8 mouse cellular contexts compared by ENCODE assay signal in genomic region chr11:74829812-74830211, GRCm38 (mm10). TPM values are rescaled to one million over a fixed set of nuclear protein-coding genes. Genes with fewer than 3 reads are reported as not detected.
DNase-seq lines count a peak whose midpoint lies in the region; ATAC-seq and TF ChIP-seq lines count a peak whose summit lies in the region.

No protein-coding gene starts in this region.

- H3K36me3 ChIP-seq in heart, embryonic 10.5 days, result no peaks in the 10 kb centered on the region; the same call in 1 of the 2 replicates
- no peaks in the 10 kb centered on the region; the same call in 1 of the 2 replicates for H3K36me3 ChIP-seq in kidney, embryonic 15.5 days
- H3K36me3 ChIP-seq in lung, embryonic 14.5 days (ENCODE audit: insufficient read depth), result no peaks in the 10 kb centered on the region
- H3K36me3 ChIP-seq in neural tube, embryonic 15.5 days, result no peaks in the 10 kb centered on the region

- POLR2A ChIA-PET in Patski (lab: Charles Lee), result interaction anchor here (1.1 to 1.9 kb wide), 3 partner anchors 9 to 87 kb away, joined by 3 to 10 read pairs (median 4); no protein-coding TSS in a partner anchor

- ATAC-seq in Patski, result peak; percentile 19
- ATAC-seq in kidney, embryonic 15.5 days (replicated peaks; ENCODE audit: low FRiP score), result peak; percentile 20
- peak; percentile 45 for ATAC-seq in lung, embryonic 14.5 days (ENCODE audit: insufficient read depth)
- peak; percentile 28; the same call in 1 of the 2 replicates for ATAC-seq in neural tube, embryonic 15.5 days (ENCODE audit: low FRiP score)

- H3K9me3 ChIP-seq in heart, embryonic 10.5 days, result no peaks in the 10 kb centered on the region
- no peaks in the 10 kb centered on the region for H3K9me3 ChIP-seq in kidney, embryonic 15.5 days (replicated peaks)
- H3K9me3 ChIP-seq in lung, embryonic 14.5 days (ENCODE audit: low read depth, low read length), result no peaks in the 10 kb centered on the region
- H3K9me3 ChIP-seq in neural tube, embryonic 15.5 days (replicated peaks), result no peaks in the 10 kb centered on the region

- DNase-seq in 3T3-L1 (ENCODE audit: low read depth, low spot score) (peak; percentile 90), Patski (ENCODE audit: low read depth, low spot score) (no peak)
- DNase-seq in embryo, embryonic 9.5 days (ENCODE audit: extremely low spot score), result peak; percentile 82
- peak; percentile 94 for DNase-seq in heart, embryonic 10.5 days (ENCODE audit: low spot score)
- peak; percentile 90 for DNase-seq in lung, embryonic 14.5 days
- DNase-seq in thymus, postnatal 14 days, result peak; percentile 86

- H3K4me3 ChIP-seq in heart, embryonic 10.5 days, result peak overlapping the region; percentile 79
- H3K4me3 ChIP-seq in kidney, embryonic 15.5 days (replicated peaks), result peak overlapping the region; percentile 90
- H3K4me3 ChIP-seq in lung, embryonic 14.5 days (ENCODE audit: low read depth, low read length), result peak overlapping the region; percentile 79
- peak overlapping the region; percentile 99 for H3K4me3 ChIP-seq in neural tube, embryonic 15.5 days (replicated peaks)

- no peaks in the 10 kb centered on the region for H3K27me3 ChIP-seq in Patski
- H3K27me3 ChIP-seq in heart, embryonic 10.5 days (ENCODE audit: insufficient read depth, poor library complexity, severe bottlenecking), result no peaks in the 10 kb centered on the region
- no peaks in the 10 kb centered on the region for H3K27me3 ChIP-seq in kidney, embryonic 15.5 days
- H3K27me3 ChIP-seq in lung, embryonic 14.5 days (ENCODE audit: insufficient read depth, low read length), result no peaks in the 10 kb centered on the region
- no peaks in the 10 kb centered on the region for H3K27me3 ChIP-seq in neural tube, embryonic 15.5 days (replicated peaks)

- peak overlapping the region; percentile 93 for H3K27ac ChIP-seq in heart, embryonic 10.5 days
- peak overlapping the region; percentile 97 for H3K27ac ChIP-seq in kidney, embryonic 15.5 days
- H3K27ac ChIP-seq in lung, embryonic 14.5 days (ENCODE audit: low read depth), result peak overlapping the region; percentile 96
- peak overlapping the region; percentile 97 for H3K27ac ChIP-seq in neural tube, embryonic 15.5 days (replicated peaks)

- H3K4me1 ChIP-seq in heart, embryonic 10.5 days, result peaks cover 55% of the 10 kb centered on the region
- H3K4me1 ChIP-seq in kidney, embryonic 15.5 days, result peaks cover 62% of the 10 kb centered on the region
- peaks cover 16% of the 10 kb centered on the region for H3K4me1 ChIP-seq in lung, embryonic 14.5 days (ENCODE audit: insufficient read depth)
- peaks cover 40% of the 10 kb centered on the region for H3K4me1 ChIP-seq in neural tube, embryonic 15.5 days

- in situ Hi-C loops in Patski (cut with MboI; ENCODE audit: low pct_unique_long_range_greater_than_20kb), result no loop called here

- WGBS in heart, embryonic 10.5 days, result under 1% methylated on average over 20 of the region's 20 CpGs
- under 1% methylated on average over 20 of the region's 20 CpGs for WGBS in kidney, embryonic 15.5 days
- under 1% methylated on average over 20 of the region's 20 CpGs for WGBS in lung, embryonic 14.5 days
- WGBS in neural tube, embryonic 15.5 days, result 0% methylated on average over 20 of the region's 20 CpGs

- peak overlapping the region; percentile 92 for H3K4me2 ChIP-seq in kidney, embryonic 15.5 days
- peak overlapping the region; percentile 95 for H3K4me2 ChIP-seq in lung, embryonic 14.5 days
- peak overlapping the region; percentile 90 for H3K4me2 ChIP-seq in neural tube, embryonic 15.5 days

- TF ChIP-seq CTCF in Patski (IDR thresholded peaks at IDR 0.05), result no peak
- TF ChIP-seq CTCF in lung, embryonic 14.5 days (IDR thresholded peaks at IDR 0.05; ENCODE audit: low read depth), result peak; percentile 46

- CTCF ChIA-PET in Patski (lab: Charles Lee), result interaction anchor here (2.5 kb wide), 1 partner anchor 9 kb away, joined by 9 read pairs; no protein-coding TSS in a partner anchor

- peak overlapping the region; percentile 43 for H3K9ac ChIP-seq in kidney, embryonic 15.5 days
- H3K9ac ChIP-seq in lung, embryonic 14.5 days, result peak overlapping the region; percentile 27
- H3K9ac ChIP-seq in neural tube, embryonic 15.5 days (replicated peaks), result peak overlapping the region; percentile 42; the same call in 1 of the 2 replicates

RNA-seq across cellular contexts. Expression of gene Mnt, which starts 0.9 kb away (rescaled TPM):
- polyA plus RNA-seq in Patski (2021), result 24.7 TPM
- 3.2 and 3.8 TPM in 2 replicates for polyA plus RNA-seq in heart, embryonic 10.5 days (2016; fragmentation: Nextera tagmentation; extraction: Ambion mirVana)
- polyA plus RNA-seq in kidney, embryonic 15.5 days (2015; fragmentation: Nextera tagmentation; extraction: Ambion mirVana), result 5.0 and 5.7 TPM in 2 replicates
- polyA plus RNA-seq in lung, embryonic 14.5 days (2014; fragmentation: Nextera tagmentation; extraction: Ambion mirVana), result 4.3 and 4.4 TPM in 2 replicates
- polyA plus RNA-seq in neural tube, embryonic 15.5 days (2015; fragmentation: Nextera tagmentation; extraction: Ambion mirVana), result 7.0 and 7.3 TPM in 2 replicates

RNA-seq across cellular contexts. Expression of gene Mettl16, which starts 59.2 kb away (rescaled TPM):
- polyA plus RNA-seq in Patski (2021), result 33.6 TPM
- polyA plus RNA-seq in heart, embryonic 10.5 days (2016; fragmentation: Nextera tagmentation; extraction: Ambion mirVana), result 43.2 and 52.9 TPM in 2 replicates
- 54.8 and 55.4 TPM in 2 replicates for polyA plus RNA-seq in kidney, embryonic 15.5 days (2015; fragmentation: Nextera tagmentation; extraction: Ambion mirVana)
- 39.2 and 39.8 TPM in 2 replicates for polyA plus RNA-seq in lung, embryonic 14.5 days (2014; fragmentation: Nextera tagmentation; extraction: Ambion mirVana)
- polyA plus RNA-seq in neural tube, embryonic 15.5 days (2015; fragmentation: Nextera tagmentation; extraction: Ambion mirVana), result 45.5 and 53.7 TPM in 2 replicates
